Mouse (Mus musculus): ENCODE data around the gene Slc26a3. TPM values are rescaled to one million over a fixed set of nuclear protein-coding genes. Genes with fewer than 3 reads are reported as not detected.

The Slc26a3 gene
- polyA plus RNA-seq, 1 experiment from 2014 or later: not detected

GRCm38 (mm10) chr12:31499314-31500131 lies 108.9 kb downstream of the Slc26a3 start, which contains the start of gene Cbll1:
Gene Cbll1 (minus strand): TSS chr12:31499616.
- H3K4me1 ChIP-seq (replicated peaks): peaks cover 25% of the 10 kb centered on the region
- H3K27ac ChIP-seq (replicated peaks): peak within 1 kb of the TSS; percentile 96
- under 1% methylated on average over 68 of the region's 68 CpGs for WGBS
- H3K4me2 ChIP-seq: peak within 1 kb of the TSS; percentile 87
- 0 out of 2 replicates have a peak, but pooled peaks cover under 1% of the 10 kb centered on the region for H3K36me3 ChIP-seq
- ATAC-seq (ENCODE audit: low read depth): peak; percentile 99
- no peaks in the 10 kb centered on the region for H3K9me3 ChIP-seq
- H3K9ac ChIP-seq: peak within 1 kb of the TSS; percentile 89
- H3K27me3 ChIP-seq: no peaks in the 10 kb centered on the region
- H3K4me3 ChIP-seq: peak within 1 kb of the TSS; percentile 79

- peak overlapping the region; percentile 79 for H3K4me3 ChIP-seq
- no peak; the same call in 1 of the 2 replicates for ATAC-seq (ENCODE audit: low read depth)
- 2% methylated on average over 12 of the region's 12 CpGs for WGBS
These were observed 109.5 kb downstream of the Slc26a3 start for GRCm38 (mm10) chr12:31500196-31500595.

DNA sequence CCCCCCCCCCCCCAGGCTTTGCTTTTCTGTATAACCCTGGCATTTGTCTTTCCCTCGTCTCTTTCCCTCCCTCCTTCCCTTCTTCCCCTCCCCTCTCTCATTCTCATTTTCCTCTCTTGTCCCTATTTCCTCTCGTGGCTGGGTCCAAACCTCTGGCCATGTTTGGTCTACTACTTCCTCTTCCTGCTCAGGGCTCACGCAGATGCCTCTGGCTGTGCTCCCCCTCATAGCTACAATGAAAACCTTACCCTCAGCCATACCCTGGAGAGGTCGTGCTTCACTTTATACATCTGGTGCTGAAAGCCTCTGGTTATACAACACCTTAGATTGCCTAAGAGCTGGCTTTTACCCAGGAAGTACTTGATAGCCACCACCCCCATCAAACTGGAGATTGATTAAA lies 110.6 kb downstream of the Slc26a3 start:
- H3K9ac ChIP-seq: no peak overlapping the region
- no peak overlapping the region for H3K27ac ChIP-seq (replicated peaks)
- no peaks in the 10 kb centered on the region for H3K36me3 ChIP-seq
- no peak for ATAC-seq (ENCODE audit: low read depth)
- peaks cover 29% of the 10 kb centered on the region for H3K4me1 ChIP-seq (replicated peaks)
- H3K27me3 ChIP-seq: no peaks in the 10 kb centered on the region
- no peaks in the 10 kb centered on the region for H3K9me3 ChIP-seq
- no peak overlapping the region for H3K4me3 ChIP-seq
- no peak overlapping the region for H3K4me2 ChIP-seq
- 72% methylated on average over 4 of the region's 4 CpGs for WGBS

More at GRCm38 (mm10) chr12:31500196-31500595, 109.5 kb downstream of the Slc26a3 start:
- H3K27ac ChIP-seq (replicated peaks): peak overlapping the region; percentile 96
- H3K4me1 ChIP-seq (replicated peaks): peaks cover 29% of the 10 kb centered on the region
- H3K27me3 ChIP-seq: no peaks in the 10 kb centered on the region
- no peaks in the 10 kb centered on the region for H3K36me3 ChIP-seq
- H3K9me3 ChIP-seq: no peaks in the 10 kb centered on the region
- peak overlapping the region; percentile 89 for H3K9ac ChIP-seq
- H3K4me2 ChIP-seq: peak overlapping the region; percentile 87

- H3K9ac ChIP-seq: no peak overlapping the region
- H3K36me3 ChIP-seq: no peaks in the 10 kb centered on the region
- H3K4me3 ChIP-seq: no peak overlapping the region
- peaks cover 19% of the 10 kb centered on the region for H3K4me1 ChIP-seq (replicated peaks)
- no peaks in the 10 kb centered on the region for H3K27me3 ChIP-seq
- no peak for ATAC-seq (ENCODE audit: low read depth)
- no peak overlapping the region for H3K27ac ChIP-seq (replicated peaks)
- no peaks in the 10 kb centered on the region for H3K9me3 ChIP-seq
- H3K4me2 ChIP-seq: no peak overlapping the region
These were observed 112.5 kb downstream of the Slc26a3 start for GRCm38 (mm10) chr12:31503211-31503610.

- Histone ChIP-seq H3K27me3 (no peaks in the 10 kb centered on the region), H3K4me3 (no peak overlapping the region), H3K9ac (no peak overlapping the region), H3K4me2 (no peak overlapping the region), H3K36me3 (no peaks in the 10 kb centered on the region), H3K4me1 (replicated peaks) (0 out of 2 replicates have a peak, but pooled peaks cover 4% of the 10 kb centered on the region), H3K9me3 (no peaks in the 10 kb centered on the region), H3K27ac (replicated peaks) (no peak overlapping the region)
- WGBS: 49% methylated on average over 6 of the region's 6 CpGs
- no peak for ATAC-seq (ENCODE audit: low read depth)
These were observed 117.2 kb downstream of the Slc26a3 start for GRCm38 (mm10) chr12:31507718-31508364.

GRCm38 (mm10) chr12:31508496-31508895 lies 117.8 kb downstream of the Slc26a3 start:
- H3K27me3 ChIP-seq: no peaks in the 10 kb centered on the region
- no peak overlapping the region for H3K9ac ChIP-seq
- WGBS: 85% methylated on average over 6 of the region's 6 CpGs
- no peak overlapping the region for H3K27ac ChIP-seq (replicated peaks)
- H3K36me3 ChIP-seq: no peaks in the 10 kb centered on the region
- no peak overlapping the region for H3K4me2 ChIP-seq
- H3K4me3 ChIP-seq: no peak overlapping the region
- no peaks in the 10 kb centered on the region for H3K9me3 ChIP-seq
- H3K4me1 ChIP-seq (replicated peaks): 0 out of 2 replicates have a peak, but pooled peaks cover 4% of the 10 kb centered on the region
- no peak for ATAC-seq (ENCODE audit: low read depth)

DNA sequence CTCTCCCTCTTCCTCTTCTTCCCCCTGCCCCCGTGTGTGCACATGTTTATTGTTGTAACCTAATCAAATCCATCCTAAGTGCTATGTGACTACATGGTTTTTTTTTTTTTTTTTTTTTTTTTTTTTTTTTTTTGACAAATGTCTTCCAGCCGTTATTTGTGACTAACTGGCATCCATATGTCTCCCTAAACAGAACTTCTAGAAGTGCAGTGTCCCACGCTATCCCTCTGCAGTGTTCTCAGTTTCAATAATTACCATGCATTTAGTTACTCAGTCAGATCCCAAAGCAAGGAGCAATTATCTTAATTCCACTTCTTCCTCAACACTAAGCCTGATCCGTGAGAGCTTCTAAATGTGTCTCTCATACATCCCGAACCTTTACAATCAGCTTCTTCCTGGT lies 120.5 kb downstream of the Slc26a3 start:
- Histone ChIP-seq H3K36me3 (no peaks in the 10 kb centered on the region), H3K9ac (no peak overlapping the region), H3K9me3 (no peaks in the 10 kb centered on the region), H3K27me3 (no peaks in the 10 kb centered on the region), H3K4me3 (no peak overlapping the region), H3K27ac (replicated peaks) (no peak overlapping the region), H3K4me2 (no peak overlapping the region), H3K4me1 (replicated peaks) (no peaks in the 10 kb centered on the region)
- WGBS: 79% methylated on average over 4 of the region's 5 CpGs
- no peak for ATAC-seq (ENCODE audit: low read depth)

- Histone ChIP-seq H3K27me3 (no peaks in the 10 kb centered on the region), H3K4me2 (no peak overlapping the region), H3K9me3 (no peaks in the 10 kb centered on the region), H3K27ac (replicated peaks) (no peak overlapping the region), H3K4me3 (no peak overlapping the region), H3K36me3 (no peaks in the 10 kb centered on the region), H3K9ac (no peak overlapping the region), H3K4me1 (replicated peaks) (no peaks in the 10 kb centered on the region)
- ATAC-seq (ENCODE audit: low read depth): no peak
- 90% methylated on average over 14 of the region's 14 CpGs for WGBS
These were observed 122.2 kb downstream of the Slc26a3 start for GRCm38 (mm10) chr12:31512634-31513411.

- Histone ChIP-seq H3K36me3 (no peaks in the 10 kb centered on the region), H3K4me2 (no peak overlapping the region), H3K9me3 (no peaks in the 10 kb centered on the region), H3K4me1 (replicated peaks) (no peaks in the 10 kb centered on the region), H3K9ac (no peak overlapping the region), H3K27ac (replicated peaks) (no peak overlapping the region), H3K27me3 (no peaks in the 10 kb centered on the region), H3K4me3 (no peak overlapping the region)
- 88% methylated on average over 6 of the region's 6 CpGs for WGBS
- ATAC-seq (ENCODE audit: low read depth): no peak
These were observed 123.2 kb downstream of the Slc26a3 start for GRCm38 (mm10) chr12:31513724-31514503.

- H3K9ac ChIP-seq: no peak overlapping the region
- no peak overlapping the region for H3K4me2 ChIP-seq
- H3K27me3 ChIP-seq: no peaks in the 10 kb centered on the region
- H3K36me3 ChIP-seq: no peaks in the 10 kb centered on the region
- H3K4me3 ChIP-seq: no peak overlapping the region
- ATAC-seq (ENCODE audit: low read depth): no peak
- WGBS: 85% methylated on average over 6 of the region's 6 CpGs
- H3K9me3 ChIP-seq: no peaks in the 10 kb centered on the region
- H3K27ac ChIP-seq (replicated peaks): no peak overlapping the region
- H3K4me1 ChIP-seq (replicated peaks): no peaks in the 10 kb centered on the region
These were observed 129.4 kb downstream of the Slc26a3 start for GRCm38 (mm10) chr12:31520119-31520518.

DNA sequence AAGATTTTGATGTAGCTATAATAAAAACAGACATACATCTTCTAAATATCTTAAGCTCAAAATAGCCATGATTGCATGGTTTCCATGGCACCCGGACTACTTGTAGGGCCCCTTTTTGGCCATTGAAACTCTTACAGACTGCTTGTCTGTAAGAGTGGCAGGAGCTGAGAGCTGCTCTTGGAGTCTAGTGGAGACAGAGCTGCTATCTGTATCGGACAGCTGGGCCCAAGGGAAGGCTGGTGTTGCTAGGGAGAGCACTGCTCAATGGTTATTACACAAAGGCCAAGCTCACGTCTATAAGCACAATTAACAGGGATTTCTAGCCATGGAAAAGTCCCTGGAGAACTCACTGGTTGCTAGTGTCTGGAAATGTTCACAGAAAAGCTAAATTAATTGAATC lies 130.7 kb downstream of the Slc26a3 start:
- Histone ChIP-seq H3K9me3 (no peaks in the 10 kb centered on the region), H3K4me1 (replicated peaks) (no peaks in the 10 kb centered on the region), H3K4me3 (no peak overlapping the region), H3K27me3 (no peaks in the 10 kb centered on the region), H3K36me3 (no peaks in the 10 kb centered on the region), H3K27ac (replicated peaks) (no peak overlapping the region), H3K4me2 (no peak overlapping the region), H3K9ac (no peak overlapping the region)
- ATAC-seq (ENCODE audit: low read depth): no peak
- WGBS: 73% methylated on average over 3 of the region's 3 CpGs
